Mouse (Mus musculus): ENCODE measurements around the gene Syne3. TPM values are rescaled to one million over a fixed set of nuclear protein-coding genes. Genes with fewer than 3 reads are reported as not detected.

Gene Syne3
- total RNA-seq, 1 experiment, result 1.5 TPM

- TF ChIP-seq HCFC1 (IDR thresholded peaks at IDR 0.05; ENCODE audit: borderline replicate concordance, insufficient read depth, low read length), result no peak
- no peak for TF ChIP-seq MAFK (IDR thresholded peaks at IDR 0.05; ENCODE audit: insufficient read depth, low read depth, low read length)
- TF ChIP-seq ZC3H11A (IDR thresholded peaks at IDR 0.05; ENCODE audit: borderline replicate concordance, low read depth, low read length), result no peak
- TF ChIP-seq CHD2 (IDR thresholded peaks at IDR 0.05; ENCODE audit: low read depth, low read length), result no peak
- TF ChIP-seq ZNF384 (IDR thresholded peaks at IDR 0.05; ENCODE audit: low read depth, low read length), result no peak
- Histone ChIP-seq H3K9me3 (ENCODE audit: control insufficient read depth, insufficient read depth, low read depth, low read length) (no peaks in the 10 kb centered on the region), H3K36me3 (ENCODE audit: control insufficient read depth, insufficient read depth, low read length, poor library complexity, severe bottlenecking) (no peaks in the 10 kb centered on the region), H3K4me1 (ENCODE audit: control insufficient read depth in 2 of 2, insufficient read depth in 2 of 2, low read length in 2 of 2, poor library complexity in 1 of 2) (peaks cover 0 to 6% of the 10 kb centered on the region in 2 experiments; a peak in 1 of 4 replicates), H3K9ac (ENCODE audit: insufficient read depth, low read depth, low read length, poor library complexity, severe bottlenecking) (no peak overlapping the region; the same call in 1 of the 2 replicates), H3K27ac (ENCODE audit: insufficient read depth, low read depth, low read length, poor library complexity, severe bottlenecking) (no peak overlapping the region), H3K4me3 (ENCODE audit: insufficient read depth in 1 of 2, low read depth in 1 of 2, low read length in 2 of 2, poor library complexity in 1 of 2, severe bottlenecking in 1 of 2) (peak overlapping the region in 1 of 2 experiments; percentile 10; a peak in 1 of 4 replicates)
- in situ Hi-C loops (cut with MboI; ENCODE audit: low sequenced_read_pairs in 2 of 2, unreplicated experiment in 2 of 2), result no loop called here
- no peak for DNase-seq (ENCODE audit: low read depth, low spot score)
These were observed 30.5 kb downstream of the Syne3 start for GRCm38 (mm10) chr12:104978943-104979723.

- Histone ChIP-seq H3K9me3 (ENCODE audit: control insufficient read depth, insufficient read depth, low read depth, low read length) (no peaks in the 10 kb centered on the region), H3K9ac (ENCODE audit: insufficient read depth, low read depth, low read length, poor library complexity, severe bottlenecking) (no peak overlapping the region; the same call in 1 of the 2 replicates), H3K4me3 (ENCODE audit: insufficient read depth in 1 of 2, low read depth in 1 of 2, low read length in 2 of 2, poor library complexity in 1 of 2, severe bottlenecking in 1 of 2) (0 out of 4 replicates have a peak overlapping the region, but pooled peaks of 1 of the 2 experiments have one; percentile 10), H3K36me3 (ENCODE audit: control insufficient read depth, insufficient read depth, low read length, poor library complexity, severe bottlenecking) (no peaks in the 10 kb centered on the region), H3K4me1 (ENCODE audit: control insufficient read depth in 2 of 2, insufficient read depth in 2 of 2, low read length in 2 of 2, poor library complexity in 1 of 2) (peaks cover 0 to 6% of the 10 kb centered on the region in 2 experiments; a peak in 1 of 4 replicates), H3K27ac (ENCODE audit: insufficient read depth, low read depth, low read length, poor library complexity, severe bottlenecking) (no peak overlapping the region)
- in situ Hi-C loops (cut with MboI; ENCODE audit: low sequenced_read_pairs in 2 of 2, unreplicated experiment in 2 of 2), result no loop called here
- TF ChIP-seq ZNF384 (IDR thresholded peaks at IDR 0.05; ENCODE audit: low read depth, low read length), result no peak
- no peak for TF ChIP-seq CHD2 (IDR thresholded peaks at IDR 0.05; ENCODE audit: low read depth, low read length)
- TF ChIP-seq ZC3H11A (IDR thresholded peaks at IDR 0.05; ENCODE audit: borderline replicate concordance, low read depth, low read length), result no peak
- TF ChIP-seq HCFC1 (IDR thresholded peaks at IDR 0.05; ENCODE audit: borderline replicate concordance, insufficient read depth, low read length), result no peak
- no peak for TF ChIP-seq MAFK (IDR thresholded peaks at IDR 0.05; ENCODE audit: insufficient read depth, low read depth, low read length)
- no peak for DNase-seq (ENCODE audit: low read depth, low spot score)
These were observed 31.2 kb downstream of the Syne3 start for GRCm38 (mm10) chr12:104978420-104978819.

GRCm38 (mm10) chr12:104976903-104977302 is 32.7 kb downstream of the Syne3 start:
- TF ChIP-seq ZC3H11A (IDR thresholded peaks at IDR 0.05; ENCODE audit: borderline replicate concordance, low read depth, low read length) (no peak), ZNF384 (IDR thresholded peaks at IDR 0.05; ENCODE audit: low read depth, low read length) (no peak), MAFK (IDR thresholded peaks at IDR 0.05; ENCODE audit: insufficient read depth, low read depth, low read length) (no peak), HCFC1 (IDR thresholded peaks at IDR 0.05; ENCODE audit: borderline replicate concordance, insufficient read depth, low read length) (no peak), CHD2 (IDR thresholded peaks at IDR 0.05; ENCODE audit: low read depth, low read length) (no peak)
- Histone ChIP-seq H3K4me1 (ENCODE audit: control insufficient read depth in 2 of 2, insufficient read depth in 2 of 2, low read length in 2 of 2, poor library complexity in 1 of 2) (peaks cover 0 to 6% of the 10 kb centered on the region in 2 experiments; a peak in 1 of 4 replicates), H3K27ac (ENCODE audit: insufficient read depth, low read depth, low read length, poor library complexity, severe bottlenecking) (no peak overlapping the region), H3K9ac (ENCODE audit: insufficient read depth, low read depth, low read length, poor library complexity, severe bottlenecking) (no peak overlapping the region), H3K4me3 (ENCODE audit: insufficient read depth in 1 of 2, low read depth in 1 of 2, low read length in 2 of 2, poor library complexity in 1 of 2, severe bottlenecking in 1 of 2) (no peak overlapping the region), H3K9me3 (ENCODE audit: control insufficient read depth, insufficient read depth, low read depth, low read length) (no peaks in the 10 kb centered on the region), H3K36me3 (ENCODE audit: control insufficient read depth, insufficient read depth, low read length, poor library complexity, severe bottlenecking) (no peaks in the 10 kb centered on the region)
- DNase-seq (ENCODE audit: low read depth, low spot score), result no peak
- in situ Hi-C loops (cut with MboI; ENCODE audit: low sequenced_read_pairs in 2 of 2, unreplicated experiment in 2 of 2), result no loop called here

GRCm38 (mm10) chr12:104976331-104976817 is 33.2 kb downstream of the Syne3 start:
- Histone ChIP-seq H3K27ac (ENCODE audit: insufficient read depth, low read depth, low read length, poor library complexity, severe bottlenecking) (no peak overlapping the region), H3K4me3 (ENCODE audit: insufficient read depth in 1 of 2, low read depth in 1 of 2, low read length in 2 of 2, poor library complexity in 1 of 2, severe bottlenecking in 1 of 2) (no peak overlapping the region), H3K9me3 (ENCODE audit: control insufficient read depth, insufficient read depth, low read depth, low read length) (no peaks in the 10 kb centered on the region), H3K9ac (ENCODE audit: insufficient read depth, low read depth, low read length, poor library complexity, severe bottlenecking) (no peak overlapping the region), H3K4me1 (ENCODE audit: control insufficient read depth in 2 of 2, insufficient read depth in 2 of 2, low read length in 2 of 2, poor library complexity in 1 of 2) (peaks cover 0 to 6% of the 10 kb centered on the region in 2 experiments; a peak in 1 of 4 replicates), H3K36me3 (ENCODE audit: control insufficient read depth, insufficient read depth, low read length, poor library complexity, severe bottlenecking) (no peaks in the 10 kb centered on the region)
- TF ChIP-seq CHD2 (IDR thresholded peaks at IDR 0.05; ENCODE audit: low read depth, low read length) (no peak), MAFK (IDR thresholded peaks at IDR 0.05; ENCODE audit: insufficient read depth, low read depth, low read length) (no peak)
- DNase-seq (ENCODE audit: low read depth, low spot score), result no peak
- in situ Hi-C loops (cut with MboI; ENCODE audit: low sequenced_read_pairs in 2 of 2, unreplicated experiment in 2 of 2), result no loop called here
